Mouse (Mus musculus): ENCODE results near the gene Prrg3. TPM values are rescaled to one million over a fixed set of nuclear protein-coding genes. Genes with fewer than 3 reads are reported as not detected.

Gene Prrg3
- 17.7 and 18.0 TPM in 2 replicates for polyA plus RNA-seq (2015; fragmentation: Nextera tagmentation; extraction: Ambion mirVana)

GRCm38 (mm10) chrX:71962073-71963051 is at the start of gene Prrg3:
Prrg3 (plus strand) TSS chrX:71962624.
- Histone ChIP-seq H3K36me3 (ENCODE audit: control insufficient read depth, insufficient read depth, low read length) (0 out of 2 replicates have a peak, but pooled peaks cover 6% of the 10 kb centered on the region), H3K9ac (ENCODE audit: low read depth, low read length) (peak within 1 kb of the TSS; percentile 84), H3K27ac (ENCODE audit: low read length) (peak within 1 kb of the TSS; percentile 75), H3K4me2 (ENCODE audit: low read length) (peak within 1 kb of the TSS; percentile 71), H3K9me3 (replicated peaks; ENCODE audit: control insufficient read depth, low read length, poor library complexity, severe bottlenecking) (no peaks in the 10 kb centered on the region), H3K27me3 (ENCODE audit: control insufficient read depth, insufficient read depth, low read depth, low read length) (no peaks in the 10 kb centered on the region), H3K4me1 (ENCODE audit: control insufficient read depth, insufficient read depth, low read length) (no peaks in the 10 kb centered on the region; the same call in none of the 2 replicates), H3K4me3 (ENCODE audit: low read depth, low read length) (peak within 1 kb of the TSS; percentile 54)
- peak; percentile 91 for ATAC-seq
- 23% methylated on average over 39 of the region's 72 CpGs for WGBS

- Histone ChIP-seq H3K36me3 (ENCODE audit: control insufficient read depth, insufficient read depth, low read length) (no peaks in the 10 kb centered on the region), H3K27me3 (ENCODE audit: control insufficient read depth, insufficient read depth, low read depth, low read length) (no peaks in the 10 kb centered on the region), H3K4me2 (ENCODE audit: low read length) (no peak overlapping the region), H3K4me3 (ENCODE audit: low read depth, low read length) (no peak overlapping the region), H3K27ac (ENCODE audit: low read length) (no peak overlapping the region), H3K4me1 (ENCODE audit: control insufficient read depth, insufficient read depth, low read length) (no peaks in the 10 kb centered on the region), H3K9ac (ENCODE audit: low read depth, low read length) (no peak overlapping the region), H3K9me3 (replicated peaks; ENCODE audit: control insufficient read depth, low read length, poor library complexity, severe bottlenecking) (no peaks in the 10 kb centered on the region)
- no peak for ATAC-seq
- 18% methylated on average over 3 of the region's 3 CpGs for WGBS
Measured at GRCm38 (mm10) chrX:71946631-71947030, 15.8 kb upstream of the Prrg3 start.

GRCm38 (mm10) chrX:71958366-71958765 is 4.1 kb upstream of the Prrg3 start:
- no peak overlapping the region for H3K9ac ChIP-seq (ENCODE audit: low read depth, low read length)
- H3K4me2 ChIP-seq (ENCODE audit: low read length) = no peak overlapping the region
- H3K9me3 ChIP-seq (replicated peaks; ENCODE audit: control insufficient read depth, low read length, poor library complexity, severe bottlenecking) = no peaks in the 10 kb centered on the region
- H3K27me3 ChIP-seq (ENCODE audit: control insufficient read depth, insufficient read depth, low read depth, low read length) = no peaks in the 10 kb centered on the region
- no peaks in the 10 kb centered on the region for H3K4me1 ChIP-seq (ENCODE audit: control insufficient read depth, insufficient read depth, low read length)
- no peak for ATAC-seq
- no peak overlapping the region for H3K27ac ChIP-seq (ENCODE audit: low read length)
- H3K36me3 ChIP-seq (ENCODE audit: control insufficient read depth, insufficient read depth, low read length) = no peaks in the 10 kb centered on the region
- no peak overlapping the region for H3K4me3 ChIP-seq (ENCODE audit: low read depth, low read length)

- peak overlapping the region; percentile 84 for H3K9ac ChIP-seq (ENCODE audit: low read depth, low read length)
- H3K9me3 ChIP-seq (replicated peaks; ENCODE audit: control insufficient read depth, low read length, poor library complexity, severe bottlenecking) = no peaks in the 10 kb centered on the region
- 26% methylated on average over 9 of the region's 9 CpGs for WGBS
- 0 out of 2 replicates have a peak, but pooled peaks cover 6% of the 10 kb centered on the region for H3K36me3 ChIP-seq (ENCODE audit: control insufficient read depth, insufficient read depth, low read length)
- peak overlapping the region; percentile 71 for H3K4me2 ChIP-seq (ENCODE audit: low read length)
- peak overlapping the region; percentile 54 for H3K4me3 ChIP-seq (ENCODE audit: low read depth, low read length)
- H3K4me1 ChIP-seq (ENCODE audit: control insufficient read depth, insufficient read depth, low read length) = no peaks in the 10 kb centered on the region; the same call in none of the 2 replicates
- no peaks in the 10 kb centered on the region for H3K27me3 ChIP-seq (ENCODE audit: control insufficient read depth, insufficient read depth, low read depth, low read length)
- ATAC-seq = peak; percentile 73
- peak overlapping the region; percentile 75 for H3K27ac ChIP-seq (ENCODE audit: low read length)
Measured at GRCm38 (mm10) chrX:71963275-71963912, 970 bp downstream of the Prrg3 start.

- H3K4me3 ChIP-seq (ENCODE audit: low read depth, low read length) = no peak overlapping the region
- H3K27me3 ChIP-seq (ENCODE audit: control insufficient read depth, insufficient read depth, low read depth, low read length) = no peaks in the 10 kb centered on the region
- no peaks in the 10 kb centered on the region; the same call in none of the 2 replicates for H3K4me1 ChIP-seq (ENCODE audit: control insufficient read depth, insufficient read depth, low read length)
- H3K9ac ChIP-seq (ENCODE audit: low read depth, low read length) = no peak overlapping the region
- no peak overlapping the region for H3K4me2 ChIP-seq (ENCODE audit: low read length)
- no peak for ATAC-seq
- H3K27ac ChIP-seq (ENCODE audit: low read length) = no peak overlapping the region
- 85% methylated on average over 1 of the region's 1 CpGs for WGBS
- H3K36me3 ChIP-seq (ENCODE audit: control insufficient read depth, insufficient read depth, low read length) = 0 out of 2 replicates have a peak, but pooled peaks cover 6% of the 10 kb centered on the region
- H3K9me3 ChIP-seq (replicated peaks; ENCODE audit: control insufficient read depth, low read length, poor library complexity, severe bottlenecking) = no peaks in the 10 kb centered on the region
Measured at GRCm38 (mm10) chrX:71968216-71968615, 5.8 kb downstream of the Prrg3 start.

- no peaks in the 10 kb centered on the region for H3K27me3 ChIP-seq (ENCODE audit: control insufficient read depth, insufficient read depth, low read depth, low read length)
- ATAC-seq = no peak
- H3K4me3 ChIP-seq (ENCODE audit: low read depth, low read length) = no peak overlapping the region
- 0 out of 2 replicates have a peak, but pooled peaks cover 6% of the 10 kb centered on the region for H3K36me3 ChIP-seq (ENCODE audit: control insufficient read depth, insufficient read depth, low read length)
- no peak overlapping the region for H3K4me2 ChIP-seq (ENCODE audit: low read length)
- no peak overlapping the region for H3K9ac ChIP-seq (ENCODE audit: low read depth, low read length)
- no peaks in the 10 kb centered on the region for H3K9me3 ChIP-seq (replicated peaks; ENCODE audit: control insufficient read depth, low read length, poor library complexity, severe bottlenecking)
- H3K4me1 ChIP-seq (ENCODE audit: control insufficient read depth, insufficient read depth, low read length) = no peaks in the 10 kb centered on the region; the same call in none of the 2 replicates
- WGBS = 77% methylated on average over 6 of the region's 6 CpGs
- H3K27ac ChIP-seq (ENCODE audit: low read length) = no peak overlapping the region
Measured at GRCm38 (mm10) chrX:71968816-71969215, 6.4 kb downstream of the Prrg3 start.

- Histone ChIP-seq H3K36me3 (ENCODE audit: control insufficient read depth, insufficient read depth, low read length) (0 out of 2 replicates have a peak, but pooled peaks cover 4% of the 10 kb centered on the region), H3K9ac (ENCODE audit: low read depth, low read length) (no peak overlapping the region), H3K4me1 (ENCODE audit: control insufficient read depth, insufficient read depth, low read length) (no peaks in the 10 kb centered on the region), H3K27ac (ENCODE audit: low read length) (no peak overlapping the region), H3K4me2 (ENCODE audit: low read length) (no peak overlapping the region), H3K4me3 (ENCODE audit: low read depth, low read length) (no peak overlapping the region), H3K27me3 (ENCODE audit: control insufficient read depth, insufficient read depth, low read depth, low read length) (no peaks in the 10 kb centered on the region), H3K9me3 (replicated peaks; ENCODE audit: control insufficient read depth, low read length, poor library complexity, severe bottlenecking) (no peaks in the 10 kb centered on the region)
- WGBS = 61% methylated on average over 5 of the region's 5 CpGs
- no peak for ATAC-seq
Measured at GRCm38 (mm10) chrX:71971325-71971724, 8.9 kb downstream of the Prrg3 start.

- no peak within 1 kb of the TSS for H3K4me2 ChIP-seq (ENCODE audit: low read length)
- no peaks in the 10 kb centered on the region for H3K4me1 ChIP-seq (ENCODE audit: control insufficient read depth, insufficient read depth, low read length)
- H3K27me3 ChIP-seq (ENCODE audit: control insufficient read depth, insufficient read depth, low read depth, low read length) = no peaks in the 10 kb centered on the region
- no peaks in the 10 kb centered on the region for H3K36me3 ChIP-seq (ENCODE audit: control insufficient read depth, insufficient read depth, low read length)
- 83% methylated on average over 2 of the region's 2 CpGs for WGBS
- H3K4me3 ChIP-seq (ENCODE audit: low read depth, low read length) = no peak within 1 kb of the TSS
- ATAC-seq = no peak
- H3K9me3 ChIP-seq (replicated peaks; ENCODE audit: control insufficient read depth, low read length, poor library complexity, severe bottlenecking) = no peaks in the 10 kb centered on the region
- no peak within 1 kb of the TSS for H3K27ac ChIP-seq (ENCODE audit: low read length)
- no peak within 1 kb of the TSS for H3K9ac ChIP-seq (ENCODE audit: low read depth, low read length)
Measured at GRCm38 (mm10) chrX:71972686-71973085, 10.3 kb downstream of the Prrg3 start, which contains the start of gene Fate1. Fate1 (plus strand) TSS chrX:71972986.

All from midbrain, embryonic 16.5 days (tissue).